Mouse (Mus musculus) intestine, postnatal 0 days (tissue): ENCODE results near the gene Gm17535. TPM values are rescaled to one million over a fixed set of nuclear protein-coding genes. Genes with fewer than 3 reads are reported as not detected.
"Not testable (repeated sequence)": the region's sequence is repeated elsewhere in the genome, so short reads cannot be mapped to it uniquely, and the experiment has no call there.

Experiments
- ATAC-seq: fragments of 200-750 bp; cut with Nextera tagmentation; 2 replicates; pipeline ENCODE4 v1.8.0; 2017; ENCODE audit warnings: mild to moderate bottlenecking, moderate TSS enrichment, moderate library complexity
- H3K27ac ChIP-seq: fragments of 300-500 bp; sonication (generic); 2 replicates; pipeline ENCODE4 v1.5.1; 2014; ENCODE audit warnings: mild to moderate bottlenecking, low read depth, low read length, moderate library complexity
- H3K27me3 ChIP-seq: fragments of 300-500 bp; sonication (generic); replicated peaks from 2 replicates; pipeline ENCODE4 v1.6.1; 2014; ENCODE audit warnings: low read length, mixed read lengths; ENCODE audit not compliant: control insufficient read depth, insufficient read depth
- H3K36me3 ChIP-seq: fragments of 300-500 bp; sonication (generic); 2 replicates; pipeline ENCODE4 v1.6.1; 2014; ENCODE audit warnings: mild to moderate bottlenecking, moderate library complexity; ENCODE audit not compliant: control insufficient read depth, insufficient read depth
- H3K4me1 ChIP-seq: fragments of 300-500 bp; sonication (generic); replicated peaks from 2 replicates; pipeline ENCODE4 v1.6.1; 2014; ENCODE audit warnings: antibody characterized with exemption, low read length, mixed read lengths; ENCODE audit not compliant: control insufficient read depth, insufficient read depth
- H3K4me2 ChIP-seq: fragments of 300-500 bp; sonication (generic); replicated peaks from 2 replicates; pipeline ENCODE4 v1.6.1; 2014; ENCODE audit warnings: low read depth, mild to moderate bottlenecking, moderate library complexity
- H3K4me3 ChIP-seq: fragments of 300-500 bp; sonication (generic); 2 replicates; pipeline ENCODE4 v1.5.1; 2014; ENCODE audit warnings: low read depth, low read length
- H3K9ac ChIP-seq: fragments of 300-500 bp; sonication (generic); 2 replicates; pipeline ENCODE4 v1.6.1; 2014; ENCODE audit warnings: mild to moderate bottlenecking, low read depth, low read length
- H3K9me3 ChIP-seq: fragments of 300-500 bp; sonication (generic); 2 replicates; pipeline ENCODE4 v1.6.1; 2016; ENCODE audit warnings: mixed run types; ENCODE audit not compliant: control insufficient read depth
- WGBS: fragments of 180-500 bp; shearing (Covaris S2); extraction: QIAGEN DNeasy Blood & Tissue Kit; methylation state at CpG from one replicate; pipeline ENCODE4 v1.1.7; 2014; 5-methylcytosine and 5-hydroxymethylcytosine counted together
- polyA plus RNA-seq: library from polyadenylated mRNA; unstranded; fragments of >200 nt; fragmentation: Nextera tagmentation; extraction: Ambion mirVana; gene quantifications from 2 replicates; pipeline ENCODE4 v1.2.1, GENCODE M21; 2015

Gene Gm17535
- polyA plus RNA-seq, 1 experiment from 2014 or later = not detected

GRCm38 (mm10) chr9:3012054-3012621 lies 22.3 kb upstream of the Gm17535 start:
- H3K27me3 ChIP-seq, H3K4me1 ChIP-seq, H3K4me2 ChIP-seq, H3K27ac ChIP-seq, H3K9ac ChIP-seq, H3K4me3 ChIP-seq, ATAC-seq, H3K9me3 ChIP-seq, H3K36me3 ChIP-seq: not testable (repeated sequence)
- 75% methylated on average over 2 of the region's 7 CpGs for WGBS

DNA sequence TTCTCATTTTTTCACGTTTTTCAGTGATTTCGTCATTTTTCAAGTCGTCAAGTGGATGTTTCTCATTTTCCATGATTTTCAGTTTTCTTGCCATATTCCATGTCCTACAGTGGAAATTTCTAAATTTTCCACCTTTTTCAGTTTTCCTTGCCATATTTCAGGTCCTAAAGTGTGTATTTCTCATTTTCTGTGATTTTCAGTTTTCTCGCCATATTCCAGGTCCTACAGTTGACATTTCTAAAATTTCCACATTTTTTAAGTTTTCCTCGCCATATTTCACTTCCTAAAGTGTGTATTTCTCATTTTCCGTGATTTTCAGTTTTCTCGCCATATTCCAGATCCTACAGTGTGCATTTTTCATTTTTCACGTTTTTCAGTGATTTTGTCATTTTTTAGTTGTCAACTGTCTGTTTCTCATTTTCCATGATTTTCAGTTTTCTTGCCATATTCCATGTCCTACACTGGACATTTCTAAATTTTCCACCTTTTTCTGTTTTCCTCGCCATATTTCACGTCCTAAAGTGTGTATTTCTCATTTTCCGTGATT lies 21.6 kb upstream of the Gm17535 start, which contains the start of gene Gm10721:
Gene Gm10721, plus strand, starts transcription at position 408 of the 547 bp plus-strand sequence.
- WGBS = no CpG with 5 or more reads among the region's 11 CpGs
- not testable (repeated sequence) for H3K27me3 ChIP-seq, H3K27ac ChIP-seq, H3K36me3 ChIP-seq, H3K9ac ChIP-seq, H3K4me1 ChIP-seq, H3K9me3 ChIP-seq, H3K4me3 ChIP-seq, H3K4me2 ChIP-seq
- peak; percentile 61; the same call in 1 of the 2 replicates for ATAC-seq

- H3K27me3 ChIP-seq, H3K9me3 ChIP-seq, H3K4me3 ChIP-seq, H3K36me3 ChIP-seq, H3K27ac ChIP-seq, H3K4me2 ChIP-seq, ATAC-seq, H3K9ac ChIP-seq, H3K4me1 ChIP-seq: not testable (repeated sequence)
- WGBS = 53% methylated on average over 4 of the region's 9 CpGs
These were observed 19.0 kb upstream of the Gm17535 start, which contains the start of gene Gm10720 for GRCm38 (mm10) chr9:3015354-3015753. Gm10720 (plus strand) TSS chr9:3015654.

DNA sequence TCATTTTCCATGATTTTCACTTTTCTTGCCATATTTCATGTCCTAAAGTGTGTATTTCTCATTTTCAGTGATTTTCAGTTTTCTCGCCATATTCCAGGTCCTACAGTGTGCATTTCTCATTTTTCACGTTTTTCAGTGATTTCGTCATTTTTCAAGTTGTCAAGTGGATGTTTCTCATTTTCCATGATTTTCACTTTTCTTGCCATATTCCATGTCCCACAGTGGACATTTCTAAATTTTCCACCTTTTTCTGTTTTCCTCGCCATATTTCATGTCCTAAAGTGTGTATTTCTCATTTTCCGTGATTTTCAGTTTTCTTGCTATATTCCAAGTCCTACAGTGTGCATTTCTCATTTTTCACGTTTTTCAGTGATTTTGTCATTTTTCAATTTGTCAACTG lies 18.5 kb upstream of the Gm17535 start:
- not testable (repeated sequence) for H3K36me3 ChIP-seq, H3K4me3 ChIP-seq, H3K27me3 ChIP-seq, ATAC-seq, H3K27ac ChIP-seq, H3K9me3 ChIP-seq, H3K4me2 ChIP-seq, H3K9ac ChIP-seq, H3K4me1 ChIP-seq
- WGBS = 78% methylated on average over 4 of the region's 6 CpGs

GRCm38 (mm10) chr9:3017108-3017507 lies 17.3 kb upstream of the Gm17535 start, which contains the start of gene Gm10719:
Gm10719 (plus strand) TSS chr9:3017408.
- WGBS = no CpG with 5 or more reads among the region's 9 CpGs
- not testable (repeated sequence) for H3K9ac ChIP-seq, ATAC-seq

GRCm38 (mm10) chr9:3018944-3019343 lies 15.5 kb upstream of the Gm17535 start:
- H3K4me1 ChIP-seq, H3K4me2 ChIP-seq, H3K36me3 ChIP-seq, H3K4me3 ChIP-seq, ATAC-seq, H3K9ac ChIP-seq, H3K27ac ChIP-seq, H3K9me3 ChIP-seq, H3K27me3 ChIP-seq: not testable (repeated sequence)
- 69% methylated on average over 9 of the region's 9 CpGs for WGBS

More at GRCm38 (mm10) chr9:3017108-3017507, 17.3 kb upstream of the Gm17535 start, which contains the start of gene Gm10719:
- H3K4me3 ChIP-seq, H3K9me3 ChIP-seq, H3K4me1 ChIP-seq, H3K4me2 ChIP-seq, H3K27me3 ChIP-seq, H3K36me3 ChIP-seq, H3K27ac ChIP-seq: not testable (repeated sequence)

- not testable (repeated sequence) for H3K9me3 ChIP-seq, H3K9ac ChIP-seq, H3K27ac ChIP-seq, H3K4me1 ChIP-seq, H3K36me3 ChIP-seq, H3K4me3 ChIP-seq, H3K4me2 ChIP-seq, H3K27me3 ChIP-seq
- WGBS = 82% methylated on average over 11 of the region's 19 CpGs
- peak; percentile 57; the same call in 1 of the 2 replicates for ATAC-seq
These were observed 14.3 kb upstream of the Gm17535 start for GRCm38 (mm10) chr9:3019835-3020727.

GRCm38 (mm10) chr9:3022316-3023008 lies 11.9 kb upstream of the Gm17535 start:
- not testable (repeated sequence) for H3K4me1 ChIP-seq, H3K36me3 ChIP-seq, ATAC-seq, H3K27ac ChIP-seq, H3K4me2 ChIP-seq, H3K27me3 ChIP-seq, H3K4me3 ChIP-seq, H3K9me3 ChIP-seq, H3K9ac ChIP-seq
- WGBS = 74% methylated on average over 9 of the region's 13 CpGs
